Mouse (Mus musculus): ENCODE measurements at regions not wholly inside any gene's neighbourhood (a gene's known extent, or its start where the extent isn't known, plus 50 kb on each side); places are given as distances from the start of the nearest gene placed in this dataset.

- DNase-seq: peak; percentile 30
These were observed 406.2 kb upstream of the Ndn start for GRCm38 (mm10) chr7:61939971-61940705.

GRCm38 (mm10) chr7:61982203-61982932, 364.0 kb upstream of the Ndn start:
- peak; percentile 48 for DNase-seq

- no peak for DNase-seq
These were observed 319.7 kb upstream of the Ndn start for GRCm38 (mm10) chr7:62026635-62027034.

GRCm38 (mm10) chr7:62045743-62046451, 300.5 kb upstream of the Ndn start:
- DNase-seq: peak; percentile 21

- DNase-seq: no peak
These were observed 299.9 kb upstream of the Ndn start for GRCm38 (mm10) chr7:62046452-62046809.

- DNase-seq: peak; percentile 18
These were observed 267.8 kb upstream of the Ndn start for GRCm38 (mm10) chr7:62078607-62079006.

- DNase-seq: peak; percentile 22
These were observed 261.1 kb upstream of the Ndn start for GRCm38 (mm10) chr7:62085120-62085849.
